18 mouse cellular contexts compared by ENCODE assay signal in the genomic region with DNA sequence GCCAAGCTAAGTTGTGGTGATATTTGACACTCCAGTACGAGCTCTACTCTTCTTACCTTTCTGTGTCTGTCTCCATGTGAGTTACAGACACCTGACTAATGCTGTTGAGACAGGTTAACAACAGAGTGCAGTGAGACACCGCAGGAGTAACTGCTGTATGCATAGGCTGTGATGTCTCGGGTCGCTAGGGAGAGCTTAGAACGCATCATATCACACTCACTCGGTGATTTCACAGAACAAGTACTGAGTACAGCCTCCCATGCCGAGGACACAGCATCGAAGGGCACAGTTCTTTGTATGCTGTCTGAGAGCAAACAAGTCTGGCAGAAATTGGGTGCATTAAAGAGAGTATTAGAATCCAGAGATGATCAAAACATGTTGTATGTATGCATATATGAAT.
"Had no signal": no experiment of that assay in that cellular context is flagged by ENCODE, and none has a peak within 500 bp of the region (broad histone marks: within the 10 kb centered on the region; RNA-seq: fewer than 3 reads in every experiment).

No protein-coding gene starts in this region.

- H3K27ac ChIP-seq: kidney, embryonic 15.5 days; midbrain, embryonic 12.5 days; midbrain, embryonic 15.5 days; neural tube, embryonic 13.5 days; stomach, embryonic 15.5 days had no signal

- H3K9me3 ChIP-seq: kidney, embryonic 15.5 days; liver, embryonic 13.5 days; midbrain, embryonic 12.5 days; midbrain, embryonic 15.5 days; neural tube, embryonic 13.5 days; stomach, embryonic 15.5 days had no signal

- DNase-seq: kidney, adult 8-10 months; kidney, postnatal 25 days; layer of hippocampus, adult 9-11 months; liver, embryonic 13.5 days; lung, embryonic 14.5 days; retina, postnatal 1 day; right cerebral cortex, postnatal 25 days; spleen, adult 18-20 months; thymus, postnatal 25 days had no signal

- H3K4me2 ChIP-seq: kidney, embryonic 15.5 days; liver, embryonic 13.5 days; lung, embryonic 14.5 days; midbrain, embryonic 12.5 days; midbrain, embryonic 15.5 days; neural tube, embryonic 13.5 days; stomach, embryonic 15.5 days had no signal

- H3K36me3 ChIP-seq: liver, embryonic 13.5 days; stomach, embryonic 15.5 days had no signal

- H3K4me3 ChIP-seq: kidney, embryonic 15.5 days; layer of hippocampus, adult 2 months; liver, embryonic 13.5 days; midbrain, embryonic 12.5 days; midbrain, embryonic 15.5 days; myocyte; neural tube, embryonic 13.5 days; stomach, embryonic 15.5 days had no signal

- H3K4me1 ChIP-seq: midbrain, embryonic 12.5 days; midbrain, embryonic 15.5 days; neural tube, embryonic 13.5 days; stomach, embryonic 15.5 days had no signal

- ATAC-seq: inflammation-experienced regulatory T-cells, adult 6 months; intestine, embryonic 16.5 days; midbrain, embryonic 15.5 days had no signal

- H3K27me3 ChIP-seq: kidney, embryonic 15.5 days; liver, embryonic 13.5 days; midbrain, embryonic 12.5 days; midbrain, embryonic 15.5 days; neural tube, embryonic 13.5 days; stomach, embryonic 15.5 days had no signal

- H3K9ac ChIP-seq: kidney, embryonic 15.5 days; liver, embryonic 13.5 days; lung, embryonic 14.5 days; midbrain, embryonic 12.5 days; midbrain, embryonic 15.5 days; neural tube, embryonic 13.5 days; stomach, embryonic 15.5 days had no signal
